Mouse (Mus musculus) heart, embryonic 14.5 days (tissue): ENCODE measurements around the gene Dctn2. TPM values are rescaled to one million over a fixed set of nuclear protein-coding genes. Genes with fewer than 3 reads are reported as not detected.
"Not testable (repeated sequence)": the region's sequence is repeated elsewhere in the genome, so short reads cannot be mapped to it uniquely, and the experiment has no call there.

Experiments
- ATAC-seq: fragments of 200-750 bp; cut with Nextera tagmentation; 2 replicates; pipeline ENCODE4 v1.8.0; 2017; ENCODE audit warnings: low read depth, moderate TSS enrichment; ENCODE audit not compliant: insufficient number of reproducible peaks, insufficient read depth, low FRiP score
- H3K27ac ChIP-seq, 2 experiments: fragments of 200-500 bp in 1 of 2; fragments of 300-500 bp in 1 of 2; sonication (generic) in 1 of 2; replicated peaks in 1 of 2; 2 replicates each; pipeline ENCODE4 v1.5.1; 2012 to 2014; ENCODE audit warnings: low read depth in 2 of 2, low read length in 2 of 2, control low read depth in 1 of 2, mild to moderate bottlenecking in 1 of 2, mixed read lengths in 1 of 2; ENCODE audit not compliant: control insufficient read depth in 1 of 2, insufficient read depth in 1 of 2
- H3K27me3 ChIP-seq: fragments of 300-500 bp; sonication (generic); 2 replicates; pipeline ENCODE4 v1.6.1; 2014; ENCODE audit warnings: mild to moderate bottlenecking, low read length, control low read depth; ENCODE audit not compliant: control insufficient read depth, insufficient read depth
- H3K36me3 ChIP-seq: fragments of 300-500 bp; sonication (generic); 2 replicates; pipeline ENCODE4 v1.6.1; 2014; ENCODE audit warnings: mild to moderate bottlenecking, control low read depth, low read length, mixed read lengths; ENCODE audit not compliant: control insufficient read depth, insufficient read depth
- H3K4me1 ChIP-seq, 2 experiments: fragments of 200-500 bp in 1 of 2; fragments of 300-500 bp in 1 of 2; sonication (generic) in 1 of 2; 2 replicates each; pipeline ENCODE4 v1.6.1; 2012 to 2014; ENCODE audit warnings: low read length in 2 of 2, control low read depth in 1 of 2, mixed read lengths in 1 of 2; ENCODE audit not compliant: control insufficient read depth in 2 of 2, insufficient read depth in 2 of 2
- H3K4me2 ChIP-seq: fragments of 300-500 bp; sonication (generic); 2 replicates; pipeline ENCODE4 v1.6.1; 2014; ENCODE audit warnings: mild to moderate bottlenecking, low read length
- H3K4me3 ChIP-seq, 2 experiments: fragments of 200-500 bp in 1 of 2; fragments of 300-500 bp in 1 of 2; sonication (generic) in 1 of 2; 2 replicates each; pipeline ENCODE4 v1.5.1; 2012 to 2014; ENCODE audit warnings: low read length in 2 of 2, mild to moderate bottlenecking in 2 of 2, control low read depth in 1 of 2, low read depth in 1 of 2, moderate library complexity in 1 of 2; ENCODE audit not compliant: control insufficient read depth in 1 of 2, insufficient read depth in 1 of 2
- H3K9ac ChIP-seq: fragments of 300-500 bp; sonication (generic); 2 replicates; pipeline ENCODE4 v1.6.1; 2014; ENCODE audit warnings: mild to moderate bottlenecking, low read length
- H3K9me3 ChIP-seq: fragments of 300-500 bp; sonication (generic); 2 replicates; pipeline ENCODE4 v1.6.1; 2016; ENCODE audit warnings: low read length, control low read depth; ENCODE audit not compliant: control insufficient read depth
- WGBS: fragments of 180-500 bp; shearing (Covaris S2); extraction: QIAGEN DNeasy Blood & Tissue Kit; methylation state at CpG from one replicate; pipeline ENCODE4 v1.1.7; 2014; 5-methylcytosine and 5-hydroxymethylcytosine counted together
- polyA plus RNA-seq: library from polyadenylated mRNA; unstranded; fragments of >200 nt; fragmentation: Nextera tagmentation; extraction: Ambion mirVana; gene quantifications from 2 replicates; pipeline ENCODE4 v1.2.1, GENCODE M21; 2014

The Dctn2 gene
- polyA plus RNA-seq, 1 experiment from 2014 or later, result 137 TPM

DNA sequence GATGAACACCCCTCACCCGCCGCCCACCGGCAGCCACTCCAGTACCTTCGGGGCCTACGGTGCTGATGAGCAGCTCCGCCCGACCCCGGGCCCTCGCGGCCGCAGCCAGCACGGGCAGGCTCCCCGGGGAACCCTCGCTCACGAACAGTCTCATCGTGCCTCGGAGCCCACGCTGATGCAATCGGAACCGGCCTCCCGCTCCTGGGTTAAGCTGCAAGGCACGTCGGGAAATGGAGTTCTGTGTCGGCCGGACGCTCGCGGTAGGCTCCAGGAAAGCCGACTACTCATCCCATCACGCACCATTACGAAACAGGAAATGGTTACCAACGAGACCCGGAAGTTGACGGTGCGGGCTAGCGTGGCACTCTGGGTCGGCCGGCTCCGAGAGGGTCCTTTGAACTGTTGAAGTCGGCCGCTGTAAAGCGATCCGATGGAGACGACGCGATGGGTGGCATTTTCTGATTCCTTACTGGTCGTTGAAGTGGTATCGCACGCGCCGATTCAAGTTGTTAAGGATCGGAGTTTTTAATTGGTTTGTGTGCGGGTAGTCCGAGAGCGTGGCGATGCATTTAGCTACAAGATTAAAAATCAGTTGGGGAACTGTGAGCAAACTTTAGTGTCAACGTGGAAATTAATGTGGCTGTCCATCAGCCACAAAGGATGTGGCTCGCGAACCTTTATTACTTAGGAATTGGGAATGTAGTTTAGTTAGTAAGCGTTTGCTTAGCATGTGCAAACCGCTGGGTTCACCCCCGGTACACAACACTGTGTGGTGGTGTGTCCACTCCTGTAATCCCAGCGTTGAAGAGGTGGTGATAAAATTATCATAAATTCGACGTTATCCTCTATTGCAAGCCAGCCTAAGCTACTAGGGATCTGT lies 45.5 kb downstream of the Dctn2 start, which contains the start of gene Mars:
Mars (minus strand) TSS at position 311 of the 880 bp plus-strand sequence.
- Histone ChIP-seq H3K9me3 (no peaks in the 10 kb centered on the region), H3K4me2 (peak within 1 kb of the TSS; percentile 82), H3K27me3 (no peaks in the 10 kb centered on the region), H3K36me3 (peaks cover 24% of the 10 kb centered on the region), H3K4me1 (peaks cover 2 to 7% of the 10 kb centered on the region in 2 experiments; a peak in 3 of 4 replicates), H3K9ac (peak within 1 kb of the TSS; percentile 82), H3K4me3 (peak within 1 kb of the TSS; percentile 74 to 90), H3K27ac (peak within 1 kb of the TSS; percentile 70 to 79)
- WGBS, result under 1% methylated on average over 65 of the region's 65 CpGs
- peak; percentile 93 for ATAC-seq

DNA sequence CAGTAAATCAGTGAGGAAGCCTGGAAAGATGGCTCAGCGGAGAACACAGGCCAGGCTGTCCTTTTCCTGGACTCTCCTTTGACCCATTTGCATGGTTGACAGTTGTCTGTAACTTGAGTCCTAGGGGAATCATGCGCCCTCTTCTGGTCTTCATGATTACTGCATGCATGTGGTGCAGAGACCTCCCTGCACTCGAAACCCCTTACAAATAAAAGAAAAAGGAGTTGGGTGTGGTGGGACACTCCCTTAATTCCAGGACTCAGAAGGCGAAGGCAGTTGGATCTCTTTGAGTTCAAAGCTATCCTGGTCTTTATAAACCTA lies 46.1 kb downstream of the Dctn2 start:
- Histone ChIP-seq H3K4me2 (peak overlapping the region; percentile 82), H3K4me1 (peaks cover 2 to 7% of the 10 kb centered on the region in 2 experiments; a peak in 3 of 4 replicates), H3K27ac (peak overlapping the region; percentile 70 to 79), H3K27me3 (no peaks in the 10 kb centered on the region), H3K9me3 (no peaks in the 10 kb centered on the region), H3K36me3 (peaks cover 18% of the 10 kb centered on the region), H3K9ac (peak overlapping the region; percentile 82), H3K4me3 (peak overlapping the region; percentile 74 to 90)
- 5% methylated on average over 4 of the region's 4 CpGs for WGBS
- peak; percentile 48; the same call in 1 of the 2 replicates for ATAC-seq

DNA sequence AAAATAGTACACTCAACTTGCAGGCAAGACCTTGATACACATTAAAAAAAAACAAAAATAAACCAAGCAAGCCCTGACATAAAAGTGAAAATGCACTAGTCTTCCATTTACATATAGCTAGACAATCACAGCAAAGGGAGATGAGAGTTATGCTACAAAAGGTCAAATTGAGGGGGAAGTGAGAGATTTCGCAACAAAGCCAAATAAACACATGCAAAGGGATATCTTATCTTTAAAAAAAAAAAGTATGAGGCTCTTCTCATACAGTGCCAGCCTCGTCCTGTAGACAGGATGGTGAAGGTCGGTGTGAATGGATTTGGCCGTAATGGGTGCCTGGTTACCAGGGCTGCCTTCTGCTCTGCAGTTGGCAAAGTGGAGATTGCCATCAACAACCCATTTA lies 46.7 kb downstream of the Dctn2 start:
- Histone ChIP-seq H3K27me3 (no peaks in the 10 kb centered on the region), H3K9ac (no peak overlapping the region), H3K27ac (no peak overlapping the region), H3K9me3 (no peaks in the 10 kb centered on the region), H3K4me1 (peaks cover 2 to 7% of the 10 kb centered on the region in 2 experiments; a peak in 3 of 4 replicates), H3K4me3 (no peak overlapping the region), H3K36me3 (peaks cover 13% of the 10 kb centered on the region), H3K4me2 (no peak overlapping the region)
- WGBS, result 58% methylated on average over 4 of the region's 4 CpGs
- ATAC-seq, result no peak

DNA sequence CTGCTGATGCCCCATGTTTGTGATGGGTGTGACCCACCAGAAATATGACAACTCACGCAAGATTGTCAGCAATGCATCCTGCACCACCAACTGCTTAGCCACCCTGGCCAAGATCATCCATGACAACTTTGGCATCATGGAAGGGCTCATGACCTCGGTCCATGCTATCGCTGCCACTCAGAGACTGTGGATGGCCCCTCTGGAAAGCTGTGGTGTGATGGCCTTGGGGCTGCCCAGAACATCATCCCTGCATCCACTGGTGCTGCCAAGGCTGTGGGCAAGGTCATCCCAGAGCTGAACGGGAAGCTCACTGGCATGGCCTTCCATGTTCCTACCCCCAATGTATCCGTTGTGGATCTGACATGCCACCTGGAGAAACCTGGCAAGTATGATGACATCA lies 47.3 kb downstream of the Dctn2 start:
- not testable (repeated sequence) for H3K4me2 ChIP-seq, H3K9me3 ChIP-seq, H3K27me3 ChIP-seq, H3K4me1 ChIP-seq, H3K27ac ChIP-seq, ATAC-seq, H3K36me3 ChIP-seq, H3K9ac ChIP-seq, H3K4me3 ChIP-seq
- WGBS, result 87% methylated on average over 5 of the region's 5 CpGs

DNA sequence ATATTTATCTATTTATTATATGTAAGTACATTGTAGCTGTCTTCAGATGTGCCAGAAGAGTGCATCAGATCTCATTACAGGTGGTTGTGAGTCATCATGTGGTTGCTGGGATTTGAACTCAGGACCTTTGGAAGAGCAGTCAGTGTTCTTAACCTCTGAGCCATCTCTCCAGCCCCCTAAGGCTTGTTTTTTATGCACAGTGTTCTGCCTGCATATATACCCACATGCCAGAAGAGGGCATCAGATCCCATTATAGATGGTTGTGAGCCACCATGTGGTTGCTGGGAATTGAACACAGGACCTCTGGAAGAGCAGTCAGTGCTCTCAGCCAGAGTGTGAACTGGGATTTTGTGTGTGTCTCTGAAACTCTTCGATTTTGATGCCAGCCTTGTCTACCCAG lies 48.8 kb downstream of the Dctn2 start:
- H3K4me2 ChIP-seq, H3K27me3 ChIP-seq: not testable (repeated sequence)
- WGBS, result 66% methylated on average over 1 of the region's 1 CpGs

DNA sequence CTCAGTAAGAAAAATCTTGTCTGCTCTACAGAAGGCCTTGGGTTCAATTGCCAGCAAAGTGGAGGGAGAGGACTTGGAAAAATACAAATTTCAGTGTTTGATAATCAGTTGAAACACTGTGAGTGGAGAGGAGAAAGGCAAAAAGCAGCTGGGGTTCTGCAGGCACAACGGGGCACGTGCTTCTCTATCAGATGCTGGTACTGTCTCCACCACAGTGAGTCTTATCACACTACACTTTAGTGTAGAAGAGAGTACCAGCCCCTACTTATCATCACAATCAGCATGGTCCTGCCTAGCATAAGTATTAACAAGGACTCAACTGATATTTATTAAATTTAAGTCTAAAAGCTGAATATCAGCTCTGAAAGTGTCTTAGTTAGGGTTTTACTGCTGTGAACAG lies 51.1 kb downstream of the Dctn2 start:
- H3K9me3 ChIP-seq, result no peaks in the 10 kb centered on the region
- H3K4me3 ChIP-seq, result no peak overlapping the region
- H3K27ac ChIP-seq, result no peak overlapping the region
- ATAC-seq, result no peak
- H3K36me3 ChIP-seq, result no peaks in the 10 kb centered on the region
- no peaks in the 10 kb centered on the region; the same call in 1 of the 2 replicates for H3K27me3 ChIP-seq
- WGBS, result 69% methylated on average over 2 of the region's 2 CpGs
- H3K4me2 ChIP-seq, result no peak overlapping the region
- no peak overlapping the region for H3K9ac ChIP-seq
- H3K4me1 ChIP-seq, result no peaks in the 10 kb centered on the region

More for the DNA sequence above, 48.8 kb downstream of the Dctn2 start:
- not testable (repeated sequence) for H3K4me3 ChIP-seq, H3K27ac ChIP-seq, H3K9me3 ChIP-seq, ATAC-seq, H3K9ac ChIP-seq, H3K36me3 ChIP-seq, H3K4me1 ChIP-seq

DNA sequence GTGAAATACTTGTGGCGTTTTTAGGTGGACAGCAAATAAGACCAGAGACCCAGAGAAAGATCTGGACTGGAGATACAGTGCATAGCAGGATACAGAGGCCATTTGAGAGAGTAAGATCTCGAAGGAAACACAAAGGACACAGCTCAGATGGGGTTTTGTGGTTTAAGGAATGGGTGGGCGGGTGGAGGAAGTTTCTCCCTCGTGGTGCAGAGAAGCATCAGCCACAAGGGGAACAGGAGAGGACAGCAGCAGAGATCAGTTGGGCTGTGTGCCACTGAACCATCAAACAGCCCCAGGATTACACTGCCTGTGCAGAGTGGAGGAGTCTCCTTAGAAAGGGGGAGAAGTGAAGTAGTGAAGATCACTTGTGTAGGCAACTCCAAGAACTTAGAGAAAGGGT lies 51.8 kb downstream of the Dctn2 start:
- no peak for ATAC-seq
- Histone ChIP-seq H3K4me3 (no peak overlapping the region), H3K4me2 (no peak overlapping the region), H3K9me3 (no peaks in the 10 kb centered on the region), H3K36me3 (no peaks in the 10 kb centered on the region), H3K4me1 (no peaks in the 10 kb centered on the region), H3K9ac (no peak overlapping the region), H3K27ac (no peak overlapping the region), H3K27me3 (no peaks in the 10 kb centered on the region; the same call in 1 of the 2 replicates)
- 38% methylated on average over 4 of the region's 4 CpGs for WGBS
